Mouse (Mus musculus): ENCODE results near the gene Trh.

Trh gene

GRCm38 (mm10) chr6:92244591-92244990, at the start of gene Trh:
Gene Trh (minus strand): TSS chr6:92244650.
- no peak for DNase-seq (ENCODE audit: low spot score in 2 of 2)

DNA sequence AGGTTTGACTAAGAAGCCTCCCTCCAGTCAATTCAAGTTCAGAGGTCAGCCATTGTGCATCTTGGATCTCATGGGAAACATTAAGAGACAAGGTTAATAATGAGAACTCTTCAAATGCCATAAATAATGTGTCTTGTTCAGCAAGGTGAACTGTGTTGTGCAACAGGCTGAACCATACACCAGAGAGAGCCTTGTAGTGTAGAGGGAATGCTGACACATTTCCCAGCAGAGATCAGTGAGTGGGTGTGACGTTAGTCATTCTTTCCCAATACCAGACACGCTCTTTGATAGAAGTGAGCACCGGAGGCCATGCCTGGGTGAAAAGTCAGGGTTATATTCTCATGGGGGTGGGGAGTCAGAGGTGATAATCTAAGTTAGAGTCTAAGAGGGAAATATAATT, 46.4 kb upstream of the Trh start:
- DNase-seq (ENCODE audit: low spot score in 2 of 2), result no peak

DNA sequence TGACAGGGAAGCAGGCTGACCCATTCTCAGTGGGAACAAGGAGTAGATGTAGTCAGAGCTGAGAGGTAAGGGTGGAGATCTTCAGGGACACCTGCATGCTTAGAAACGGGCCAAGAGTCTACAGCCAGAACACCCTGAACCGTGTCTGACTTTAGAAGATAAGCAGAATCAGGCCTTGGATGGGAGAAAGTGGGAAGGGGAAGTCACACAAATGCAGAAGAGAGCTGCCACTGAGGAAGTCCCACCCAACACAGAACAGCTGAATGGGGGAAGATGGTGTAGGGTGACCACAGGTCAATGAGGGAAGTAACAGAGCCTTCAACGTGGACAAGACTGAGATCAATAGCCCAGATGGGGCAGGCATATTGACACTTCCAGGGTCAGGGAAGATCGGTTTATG, 42.4 kb upstream of the Trh start:
- DNase-seq (ENCODE audit: low spot score in 2 of 2), result no peak

DNA sequence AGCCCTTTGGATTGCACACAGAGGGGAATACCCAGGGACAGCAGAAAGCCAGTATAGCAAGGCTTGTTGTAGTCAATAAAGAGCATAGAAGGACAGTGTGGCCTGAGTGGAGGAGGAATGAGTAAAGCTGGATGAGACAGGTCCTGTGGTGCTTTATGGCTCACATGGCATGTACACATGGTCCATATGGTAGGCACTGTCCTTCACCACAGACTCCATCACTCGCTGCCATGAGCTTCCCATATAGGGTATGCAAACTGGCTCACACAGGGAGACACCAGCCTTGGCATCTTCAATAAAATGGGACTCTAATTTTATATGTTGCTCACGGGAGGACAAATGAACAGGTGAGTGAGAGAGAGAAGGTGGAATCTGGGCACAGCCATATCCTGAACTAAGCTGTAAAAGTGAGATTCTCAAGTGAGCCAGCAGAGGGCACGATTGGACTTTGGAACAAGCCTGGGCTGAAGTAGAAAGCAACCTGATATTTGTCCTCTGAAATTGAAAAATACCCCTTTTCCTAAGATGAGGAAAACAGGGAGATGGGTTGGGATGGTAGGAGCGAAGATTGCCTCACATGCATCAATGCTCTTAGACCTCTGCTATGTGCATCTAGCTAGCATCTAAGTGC, 41.9 kb upstream of the Trh start:
- peak; percentile 32 to 47 for DNase-seq (ENCODE audit: low spot score in 2 of 2)

DNA sequence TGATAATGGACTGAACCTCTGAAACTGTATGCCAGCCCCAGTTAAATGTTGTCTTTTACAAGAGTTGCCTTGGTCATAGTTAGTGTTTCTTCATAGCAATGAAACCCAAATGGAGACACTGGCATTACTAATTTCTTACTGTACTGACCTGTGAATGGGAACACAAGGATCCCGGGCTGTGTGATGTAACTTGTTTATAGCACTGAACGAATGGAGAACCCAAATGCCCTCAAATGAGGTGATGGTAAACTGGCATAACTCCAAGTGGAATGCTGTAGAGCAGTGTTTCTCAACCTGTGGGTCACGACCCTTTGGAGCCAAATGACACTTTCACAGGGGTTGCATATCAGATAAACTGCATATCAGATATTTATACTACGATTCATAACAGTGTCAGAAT, 41.1 kb upstream of the Trh start:
- DNase-seq (ENCODE audit: low spot score in 2 of 2), result no peak

DNA sequence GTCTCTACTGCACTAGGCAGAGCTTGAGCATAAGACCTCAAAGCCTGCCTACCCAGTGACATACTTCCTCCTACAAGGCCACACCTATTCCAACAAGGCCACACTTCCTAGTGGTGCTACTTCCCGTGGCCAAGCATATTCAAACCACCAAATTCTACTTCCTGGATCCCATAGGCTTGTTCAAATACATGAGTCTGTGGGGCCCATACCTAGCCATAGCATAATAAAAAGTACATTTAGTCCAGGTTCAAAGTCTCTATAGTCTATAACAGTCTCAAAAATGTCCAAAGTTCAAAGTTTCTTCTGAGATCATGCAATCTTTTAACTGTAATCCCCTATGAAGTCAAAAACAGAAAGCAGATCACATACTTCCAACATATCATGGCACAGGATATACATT, 32.7 kb upstream of the Trh start:
- DNase-seq (ENCODE audit: low spot score in 2 of 2), result no peak

GRCm38 (mm10) chr6:92273652-92274322, 29.3 kb upstream of the Trh start:
- no peak for DNase-seq (ENCODE audit: low spot score in 2 of 2)

DNA sequence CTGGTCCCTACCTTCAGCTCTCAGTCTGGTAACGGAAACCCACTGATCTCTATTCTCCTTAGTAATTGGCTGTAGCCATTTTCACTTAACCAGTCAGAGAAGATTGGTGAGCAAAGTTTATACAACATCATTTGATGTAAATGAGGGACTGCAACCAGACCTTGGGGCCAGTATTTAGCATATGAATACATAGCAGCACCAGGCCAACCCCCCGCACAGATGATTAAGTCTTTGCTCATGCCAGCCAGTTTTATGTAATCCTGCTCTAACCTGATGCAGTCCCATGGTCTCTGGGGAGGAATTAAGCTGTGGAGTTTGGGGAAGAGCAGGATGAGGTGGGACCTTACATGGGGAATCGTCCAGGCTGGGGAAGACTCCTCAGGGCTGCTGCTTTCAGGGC, 28.2 kb upstream of the Trh start:
- no peak for DNase-seq (ENCODE audit: low spot score in 2 of 2)

DNA sequence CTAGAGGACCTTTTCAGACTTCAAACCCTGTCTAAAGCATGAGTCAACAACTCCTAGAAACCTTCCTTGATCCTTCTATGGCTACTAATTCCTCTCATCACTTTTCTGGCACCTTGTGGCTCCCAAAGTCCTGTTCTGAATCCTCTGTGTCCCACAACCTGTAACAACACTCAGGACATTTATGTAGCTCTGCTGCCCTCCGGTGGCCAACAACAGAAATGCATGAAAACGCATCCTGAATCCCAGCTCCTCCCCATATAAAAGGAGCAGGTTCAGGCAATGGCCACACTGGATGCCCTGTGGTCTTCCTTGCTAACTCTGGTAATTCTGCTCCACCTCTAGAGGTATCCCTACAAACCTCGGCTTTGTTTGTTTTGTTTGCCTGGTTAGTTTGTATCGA, 24.6 kb upstream of the Trh start:
- DNase-seq (ENCODE audit: low spot score in 2 of 2), result peak; percentile 19 to 59

DNA sequence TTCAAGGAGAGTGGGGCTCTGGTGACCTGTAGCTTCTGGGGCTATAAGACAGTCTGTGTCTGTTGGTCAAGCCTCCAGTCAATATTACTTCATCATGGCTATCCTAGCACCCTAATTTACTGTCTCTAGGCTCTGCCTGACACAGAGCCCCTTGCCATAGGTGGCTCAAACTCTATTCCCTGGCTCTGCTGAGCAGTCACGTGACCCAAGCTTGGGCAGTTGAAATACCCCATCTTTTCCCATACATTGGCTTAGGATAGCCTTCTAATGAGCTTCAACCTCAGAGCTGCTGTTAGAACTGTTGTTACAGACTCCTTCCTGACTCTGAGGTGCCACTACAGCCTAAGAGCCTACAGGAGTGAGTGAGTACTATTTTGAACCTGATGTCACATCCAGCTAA, 23.6 kb upstream of the Trh start:
- no peak for DNase-seq (ENCODE audit: low spot score in 2 of 2)

DNA sequence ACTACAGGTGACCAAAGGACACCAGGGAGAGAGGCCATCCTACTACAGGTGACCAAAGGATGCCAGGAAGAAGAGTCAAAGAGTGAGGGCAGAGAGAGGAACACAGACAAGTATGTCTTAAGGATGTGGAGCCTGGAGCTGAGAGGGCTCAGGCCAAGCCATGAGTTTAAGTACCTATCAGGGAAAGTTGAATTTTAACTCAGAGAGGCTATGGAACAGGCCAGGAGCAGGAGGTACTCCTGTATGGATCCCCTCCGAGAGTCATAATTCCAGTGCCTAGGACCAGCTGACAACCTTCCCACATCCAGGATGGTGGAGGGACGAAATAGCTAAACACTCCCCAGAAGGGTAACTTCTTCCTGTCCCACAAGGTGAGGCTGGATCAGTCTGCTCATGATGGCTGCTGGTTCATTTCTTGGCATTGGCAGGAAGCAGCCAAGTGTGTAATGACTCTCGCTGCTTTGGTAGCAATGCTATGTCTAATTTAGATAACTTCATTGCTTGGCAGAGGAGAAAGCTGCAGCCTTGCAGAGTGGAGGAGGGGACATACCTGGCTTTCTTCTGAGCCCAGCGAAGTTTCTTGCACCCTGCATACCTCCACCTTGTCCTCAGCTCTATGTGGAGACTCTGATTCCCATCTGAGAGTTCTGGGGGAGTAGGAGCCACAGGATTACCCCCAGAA, 16.9 kb upstream of the Trh start:
- no peak for DNase-seq (ENCODE audit: low spot score in 2 of 2)

- DNase-seq (ENCODE audit: low spot score in 2 of 2), result no peak
These were observed 10.9 kb upstream of the Trh start for GRCm38 (mm10) chr6:92255346-92255745.

GRCm38 (mm10) chr6:92253253-92253870, 8.9 kb upstream of the Trh start:
- DNase-seq (ENCODE audit: low spot score in 2 of 2), result no peak

GRCm38 (mm10) chr6:92247215-92247919, 2.9 kb upstream of the Trh start:
- no peak for DNase-seq (ENCODE audit: low spot score in 2 of 2)

GRCm38 (mm10) chr6:92246335-92246734, 1.9 kb upstream of the Trh start:
- DNase-seq (ENCODE audit: low spot score in 2 of 2), result no peak

DNA sequence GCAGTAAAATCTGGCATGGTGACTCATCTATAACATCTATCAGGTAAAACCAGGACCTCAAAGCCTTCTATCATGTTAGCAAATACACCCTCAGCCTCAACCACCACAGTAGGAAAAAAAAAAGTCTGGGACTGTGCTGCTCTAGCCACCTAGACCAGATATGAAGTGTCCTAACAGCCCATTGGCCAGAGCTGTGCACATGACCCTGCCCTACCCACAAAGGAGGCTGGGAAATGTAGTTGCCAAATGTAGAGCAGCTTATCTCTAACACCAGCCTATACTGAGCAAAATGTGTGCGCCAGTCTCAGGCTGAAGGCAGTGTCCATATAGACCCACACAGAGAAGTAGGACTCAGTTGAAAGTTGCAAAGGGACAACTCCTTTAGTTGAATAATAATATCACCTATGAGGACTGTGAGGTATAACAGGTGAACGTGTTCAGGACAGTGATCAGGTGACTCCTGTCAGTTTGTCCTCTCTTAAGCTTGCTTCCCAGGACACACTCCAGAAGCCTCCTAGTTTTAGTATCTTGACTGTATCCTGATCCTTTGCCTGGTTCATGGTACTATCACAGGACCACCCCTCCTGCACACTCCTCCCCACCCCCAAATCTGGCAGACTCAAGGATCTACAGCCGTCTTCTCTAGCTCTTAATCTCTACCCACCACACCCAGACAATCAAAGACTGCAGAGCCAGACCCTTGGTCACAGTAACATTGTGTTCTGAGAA, 3.1 kb downstream of the Trh start:
- peak in 1 of 2 experiments; percentile 4 for DNase-seq (ENCODE audit: low spot score in 2 of 2)

DNA sequence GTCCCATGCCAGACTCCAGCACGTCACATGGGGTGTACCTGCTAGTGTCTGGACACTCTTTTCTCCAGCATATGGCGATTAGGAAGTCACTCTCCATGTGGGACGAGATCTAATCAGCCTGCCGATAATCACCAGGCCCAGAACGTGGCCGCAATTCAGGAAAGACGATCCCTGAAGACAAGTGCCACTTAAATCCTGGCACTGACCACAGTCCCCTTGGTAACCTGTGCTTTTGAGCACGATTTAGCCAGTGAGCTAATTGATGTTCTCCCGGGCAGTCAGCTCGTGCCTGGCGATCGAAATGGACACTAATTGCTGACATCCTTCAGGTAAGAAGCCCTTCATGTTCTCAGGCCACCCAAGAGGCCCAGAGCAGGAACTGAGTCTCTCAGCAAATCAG, 9.4 kb downstream of the Trh start:
- no peak for DNase-seq (ENCODE audit: low spot score in 2 of 2)

GRCm38 (mm10) chr6:92231762-92232161, 12.7 kb downstream of the Trh start:
- no peak for DNase-seq (ENCODE audit: low spot score in 2 of 2)

- no peak for DNase-seq (ENCODE audit: low spot score in 2 of 2)
These were observed 13.1 kb downstream of the Trh start for GRCm38 (mm10) chr6:92231356-92231755.

DNA sequence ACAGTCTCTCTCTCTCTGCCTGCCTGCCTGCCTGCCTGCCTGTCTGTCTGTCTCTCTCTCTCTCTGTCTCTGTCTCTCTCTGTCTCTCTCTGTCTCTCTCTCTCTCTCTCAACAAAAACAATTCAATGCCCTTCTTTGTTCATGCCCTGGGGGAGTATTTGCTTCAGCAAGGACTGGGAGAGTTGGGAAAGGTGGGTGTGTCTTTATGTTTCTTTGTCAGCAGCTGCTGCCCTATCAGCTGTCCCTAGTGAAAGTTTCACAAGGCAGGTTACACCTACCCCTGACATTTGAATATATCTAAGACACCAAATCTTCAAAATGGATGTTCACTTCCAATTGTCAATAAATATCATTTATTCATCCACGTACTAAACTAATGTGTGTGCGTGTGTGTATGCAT, 14.9 kb downstream of the Trh start:
- DNase-seq (ENCODE audit: low spot score in 2 of 2), result no peak

DNA sequence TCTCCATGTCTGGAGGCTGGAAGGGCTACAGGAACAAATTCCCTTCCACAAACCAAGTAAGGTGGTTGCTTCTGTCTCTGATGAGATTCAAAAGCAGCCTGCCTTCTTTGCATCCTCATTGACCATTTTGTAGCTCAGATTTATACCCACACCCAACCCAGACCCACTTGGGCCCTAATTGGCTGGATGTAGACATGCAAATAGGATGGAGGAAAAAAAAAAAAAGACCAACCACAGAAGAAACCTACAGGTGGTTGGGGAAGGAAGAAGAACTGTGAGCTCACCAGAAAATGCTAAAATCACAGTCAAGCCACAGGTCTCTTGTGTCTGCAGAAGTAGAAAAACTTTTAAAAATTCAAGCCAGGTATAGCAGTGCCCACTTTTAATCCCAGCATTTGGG, 15.3 kb downstream of the Trh start:
- DNase-seq (ENCODE audit: low spot score in 2 of 2), result no peak

All from urinary bladder, adult 18-20 months (tissue).